Mouse (Mus musculus) gastrocnemius, adult 2 months (tissue): ENCODE results near the gene Zfp382. TPM values are rescaled to one million over a fixed set of nuclear protein-coding genes. Genes with fewer than 3 reads are reported as not detected.

Experiments used
- DNase-seq: peaks from one replicate; pipeline ENCODE4 v3.0.0; 2022
- H3K27ac ChIP-seq: fragments of 200-600 bp; 2 replicates; pipeline ENCODE4 v1.8.1; 2022; ENCODE audit warnings: mild to moderate bottlenecking
- H3K4me3 ChIP-seq: fragments of 200-600 bp; 2 replicates; pipeline ENCODE4 v1.8.1; 2022; ENCODE audit warnings: mild to moderate bottlenecking, moderate library complexity
- CTCF ChIP-seq: fragments of 200-600 bp; IDR thresholded peaks from 2 replicates; pipeline ENCODE4 v1.8.1; 2022; ENCODE audit warnings: antibody characterized with exemption, mild to moderate bottlenecking, moderate library complexity
- intact Hi-C: fragments of 180-260 bp; cut with DNase I; formaldehyde crosslinking; loops from one replicate; pipeline ENCODE4 v1.15.1; 2025
- long read RNA-seq, 2 experiments: library from polyadenylated mRNA; stranded (forward); transcript quantifications; one replicate each; pipeline ENCODE4 v2.0.0; 2021
- total RNA-seq, 2 experiments: library from RNA; stranded (reverse); gene quantifications; 2 replicates each; pipeline ENCODE4 v1.2.3; 2021

The Zfp382 gene
- total RNA-seq: 1 to 10 TPM; 1.1 to 1.3 TPM
- long read RNA-seq, experiment 1: 0 reads
- long read RNA-seq, experiment 2: 0 reads

GRCm38 (mm10) chr7:30121308-30122187 lies at the start of gene Zfp382:
Zfp382 (plus strand) TSS chr7:30121942.
- H3K27ac ChIP-seq: peak within 1 kb of the TSS; percentile 92
- peak; percentile 95 for DNase-seq
- H3K4me3 ChIP-seq: peak within 1 kb of the TSS; percentile 95
- intact Hi-C loops: no loop called here
- no peak for TF ChIP-seq CTCF

DNA sequence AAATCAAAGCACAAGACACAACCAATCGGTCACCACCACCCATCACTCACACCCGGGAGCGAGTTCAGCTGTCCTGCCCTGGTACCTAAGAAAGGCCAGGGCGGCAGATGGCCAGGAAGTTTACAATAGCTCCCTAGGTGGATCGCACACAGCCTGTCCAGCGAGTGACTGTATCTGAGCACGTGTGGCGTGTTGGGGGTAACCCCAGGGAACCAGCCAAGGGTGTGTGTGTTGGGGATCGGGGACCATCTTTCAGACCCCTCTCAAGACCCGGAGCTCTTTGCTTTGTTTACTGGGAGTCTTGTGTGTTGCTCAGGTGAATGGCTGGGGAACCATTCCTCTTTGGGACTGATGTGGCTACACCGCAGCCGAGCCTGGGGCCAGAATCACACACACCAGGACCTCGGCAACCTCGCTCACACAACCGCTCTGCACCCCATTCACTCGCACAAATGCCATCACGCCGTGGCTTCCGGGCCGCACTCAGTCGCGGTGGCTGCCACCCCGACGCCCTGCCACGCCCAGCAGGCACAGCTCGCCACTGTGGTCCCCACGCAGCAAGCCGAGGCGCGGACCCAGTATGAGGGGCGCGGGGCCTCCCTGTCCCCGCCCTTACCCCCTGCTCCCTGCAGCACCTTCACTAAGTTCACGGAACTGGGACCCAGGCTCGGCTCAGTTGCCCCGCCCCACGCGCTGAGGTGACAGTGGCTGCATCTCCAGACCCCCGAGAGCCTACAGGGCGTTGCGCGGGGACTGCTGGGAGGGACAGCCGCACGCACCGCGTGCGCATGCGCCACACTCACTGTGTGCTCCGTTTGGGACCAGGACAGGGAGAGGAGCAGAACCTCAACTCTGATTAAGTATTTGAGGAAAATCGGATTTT lies 49.4 kb upstream of the Zfp382 start, which contains the start of gene Zfp82:
Gene Zfp82 (minus strand): TSS at position 755 of the 883 bp plus-strand sequence.
- intact Hi-C loops: loop anchor here (2.0 kb wide), 1 partner anchor 18 kb away; the partner anchor contains the start of genes Gm26920 and Zfp566
- Histone ChIP-seq H3K27ac (peak within 1 kb of the TSS; percentile 89), H3K4me3 (peak within 1 kb of the TSS; percentile 96)
- peak; percentile 90 for DNase-seq
- TF ChIP-seq CTCF: no peak

DNA sequence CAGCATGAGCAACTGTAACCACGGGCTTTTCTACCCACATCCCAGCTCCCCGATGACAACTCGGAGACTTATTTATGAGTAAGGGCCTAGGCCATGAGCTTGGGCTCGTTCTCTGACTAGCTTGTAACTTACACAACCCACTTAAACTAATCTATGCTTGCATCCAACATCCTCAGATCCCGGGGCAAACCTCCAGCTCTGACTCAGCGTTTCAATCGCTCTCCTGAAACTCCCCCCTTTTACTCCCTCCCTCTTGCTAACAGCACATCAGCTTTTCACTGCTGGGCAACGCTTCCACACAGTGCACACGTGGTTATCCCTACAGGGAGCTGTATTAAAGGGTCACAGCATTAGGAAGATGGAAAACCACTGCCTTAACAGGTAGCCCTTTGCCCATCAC lies 35.2 kb upstream of the Zfp382 start:
- H3K27ac ChIP-seq: no peak overlapping the region
- intact Hi-C loops: loop anchor here (5.0 kb wide), 2 partner anchors 34 to 59 kb away; partner anchors contain the start of gene Zfp14
- DNase-seq: no peak
- H3K4me3 ChIP-seq: no peak overlapping the region
- no peak for TF ChIP-seq CTCF

DNA sequence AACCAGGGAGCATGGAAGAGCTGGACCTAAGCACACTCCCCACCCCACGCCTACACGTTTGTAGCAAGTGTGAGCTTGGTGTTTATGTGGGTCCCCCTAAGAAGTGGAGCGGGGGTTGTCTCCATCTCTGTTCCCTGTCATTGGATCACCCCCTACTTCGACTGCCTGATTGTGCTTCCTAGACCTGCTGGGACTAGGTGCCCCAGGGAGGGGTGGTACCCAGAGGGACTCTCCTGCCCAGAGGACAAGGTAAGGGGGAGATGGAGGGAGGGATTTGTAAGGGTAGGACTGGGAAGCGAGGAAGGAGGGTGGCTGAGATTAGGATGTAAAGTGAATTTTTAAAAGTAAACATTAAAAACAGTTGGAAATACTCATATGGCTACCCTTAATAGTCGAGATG lies 32.3 kb upstream of the Zfp382 start:
- no peak for DNase-seq
- TF ChIP-seq CTCF: no peak
- intact Hi-C loops: loop anchor here (5.0 kb wide), 2 partner anchors 37 to 62 kb away; partner anchors contain the start of gene Zfp14
- peak overlapping the region; percentile 91 for H3K27ac ChIP-seq
- H3K4me3 ChIP-seq: peak overlapping the region; percentile 92

- peak; percentile 97 for DNase-seq
- intact Hi-C loops: loop anchor here (2.0 to 5.0 kb wide), 3 partner anchors 18 to 183 kb away; partner anchors contain the start of genes Zfp27, Zfp383, Zfp74 and Zfp82
- TF ChIP-seq CTCF: no peak
- H3K4me3 ChIP-seq: peak within 1 kb of the TSS; percentile 92
- peak within 1 kb of the TSS; percentile 91 for H3K27ac ChIP-seq
These were observed 31.4 kb upstream of the Zfp382 start, which contains the start of the genes Gm26920 and Zfp566 for GRCm38 (mm10) chr7:30090092-30090969. Gm26920 (minus strand) TSS chr7:30090410. Zfp566 (minus strand) TSS chr7:30090527.

DNA sequence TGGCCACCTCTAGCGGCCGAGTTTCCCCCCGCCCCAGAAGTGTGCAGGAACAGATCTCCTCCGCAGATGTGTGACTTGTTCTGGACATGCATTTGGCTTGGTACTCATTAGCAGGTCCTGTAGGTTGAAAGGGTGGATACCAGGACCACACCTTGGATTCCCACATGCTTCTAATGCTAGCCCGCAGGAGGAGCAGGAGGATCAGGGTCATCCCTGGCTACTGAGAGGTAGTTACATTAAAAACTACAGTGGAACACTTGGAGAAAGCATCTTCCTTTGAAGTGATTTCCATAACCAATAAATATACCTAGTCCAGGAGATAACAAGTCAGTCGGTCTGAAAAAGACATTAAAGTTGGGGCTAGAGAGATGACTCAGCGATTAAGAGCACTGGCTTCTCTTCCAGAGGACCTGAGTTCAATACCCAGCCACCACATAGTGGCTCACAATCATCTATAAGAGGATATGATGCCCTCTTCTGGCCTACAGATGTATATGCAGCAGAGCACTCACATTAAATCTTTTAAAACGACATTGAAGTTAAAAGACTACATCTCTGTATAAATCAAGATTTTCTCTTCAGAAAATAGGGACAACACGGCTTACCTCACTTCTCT lies 30.7 kb upstream of the Zfp382 start:
- intact Hi-C loops: loop anchor here (1.0 to 5.0 kb wide), 4 partner anchors 18 to 184 kb away; partner anchors contain the start of genes Zfp27, Zfp383, Zfp74 and Zfp82
- DNase-seq: no peak
- Histone ChIP-seq H3K4me3 (peak overlapping the region; percentile 92), H3K27ac (peak overlapping the region; percentile 91)
- peak; percentile 56 for TF ChIP-seq CTCF

- intact Hi-C loops: loop anchor here (5.0 kb wide), 1 partner anchor 185 kb away; the partner anchor contains the start of genes Zfp27 and Zfp383
- no peak for TF ChIP-seq CTCF
- no peak overlapping the region for H3K4me3 ChIP-seq
These were observed 29.1 kb upstream of the Zfp382 start for GRCm38 (mm10) chr7:30092666-30093065.

DNA sequence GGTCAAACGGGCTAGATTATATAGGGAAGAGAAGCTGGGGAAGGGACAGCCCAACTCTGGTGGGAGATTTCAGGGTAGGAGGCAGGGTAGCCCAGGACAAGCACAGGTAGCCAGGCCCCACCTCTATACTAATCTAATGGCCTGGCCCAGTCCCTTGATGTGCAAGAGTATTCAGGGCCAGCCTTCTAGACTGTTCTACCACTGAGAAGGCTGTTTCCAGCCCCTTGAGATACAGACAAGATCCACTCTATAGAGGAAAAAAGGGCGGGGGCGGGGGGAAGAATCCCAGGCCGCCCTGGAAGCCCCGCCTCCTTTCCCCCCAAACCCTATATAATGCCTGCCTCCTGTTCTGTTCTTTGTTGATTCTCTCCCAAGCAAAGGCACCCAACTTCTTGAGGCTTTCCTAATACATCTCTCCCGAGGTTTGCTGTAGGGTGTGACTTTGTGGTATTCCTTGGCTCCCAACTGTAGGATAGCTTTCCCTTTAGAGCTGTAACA lies 27.8 kb upstream of the Zfp382 start:
- DNase-seq: no peak
- no peak for TF ChIP-seq CTCF
- intact Hi-C loops: loop anchor here (5.0 kb wide), 1 partner anchor 187 kb away; the partner anchor contains the start of genes Zfp27 and Zfp383
- H3K27ac ChIP-seq: peak overlapping the region; percentile 99
- H3K4me3 ChIP-seq: peak overlapping the region; percentile 95

More at GRCm38 (mm10) chr7:30092666-30093065, 29.1 kb upstream of the Zfp382 start:
- H3K27ac ChIP-seq: no peak overlapping the region
- DNase-seq: no peak

- TF ChIP-seq CTCF: peak; percentile 24; the same call in 1 of the 2 replicates
- intact Hi-C loops: loop anchor here (5.0 kb wide), 2 partner anchors 72 to 188 kb away; partner anchors contain the start of genes Zfp146, Zfp27 and Zfp383
- peak within 1 kb of the TSS; percentile 99 for H3K27ac ChIP-seq
- DNase-seq: peak; percentile 92
- H3K4me3 ChIP-seq: peak within 1 kb of the TSS; percentile 95
These were observed 26.9 kb upstream of the Zfp382 start, which contains the start of gene Zfp260 for GRCm38 (mm10) chr7:30094646-30095429. Zfp260 (plus strand) TSS chr7:30094777.
